Mouse (Mus musculus): ENCODE data around the gene Slc25a44. TPM values are rescaled to one million over a fixed set of nuclear protein-coding genes. Genes with fewer than 3 reads are reported as not detected.
"Not testable (repeated sequence)": the region's sequence is repeated elsewhere in the genome, so short reads cannot be mapped to it uniquely, and the experiment has no call there.

Gene Slc25a44
- total RNA-seq, 2 experiments from 2014 or later = 7.9 to 20.2 TPM

GRCm38 (mm10) chr3:88452246-88452645 is 27.3 kb upstream of the Slc25a44 start:
- no peak for ATAC-seq (replicated peaks; ENCODE audit: low FRiP score, poor library complexity, severe bottlenecking)

GRCm38 (mm10) chr3:88450379-88451131 is 25.6 kb upstream of the Slc25a44 start:
- no peak for ATAC-seq (replicated peaks; ENCODE audit: low FRiP score, poor library complexity, severe bottlenecking)

- ATAC-seq (replicated peaks; ENCODE audit: low FRiP score, poor library complexity, severe bottlenecking) = no peak
Observed at GRCm38 (mm10) chr3:88449395-88450023, 24.6 kb upstream of the Slc25a44 start.

- no peak for ATAC-seq (replicated peaks; ENCODE audit: low FRiP score, poor library complexity, severe bottlenecking)
Observed at GRCm38 (mm10) chr3:88448443-88448842, 23.5 kb upstream of the Slc25a44 start.

GRCm38 (mm10) chr3:88447676-88448183 is 22.8 kb upstream of the Slc25a44 start:
- ATAC-seq (replicated peaks; ENCODE audit: low FRiP score, poor library complexity, severe bottlenecking) = no peak

- ATAC-seq (replicated peaks; ENCODE audit: low FRiP score, poor library complexity, severe bottlenecking) = no peak
Observed at GRCm38 (mm10) chr3:88446471-88447123, 21.7 kb upstream of the Slc25a44 start.

- ATAC-seq (replicated peaks; ENCODE audit: low FRiP score, poor library complexity, severe bottlenecking) = no peak
Observed at GRCm38 (mm10) chr3:88442888-88443287, 17.9 kb upstream of the Slc25a44 start.

GRCm38 (mm10) chr3:88442488-88442887 is 17.5 kb upstream of the Slc25a44 start:
- no peak for ATAC-seq (replicated peaks; ENCODE audit: low FRiP score, poor library complexity, severe bottlenecking)

- no peak for ATAC-seq (replicated peaks; ENCODE audit: low FRiP score, poor library complexity, severe bottlenecking)
Observed at GRCm38 (mm10) chr3:88440500-88441381, 15.8 kb upstream of the Slc25a44 start.

GRCm38 (mm10) chr3:88439582-88439981 is 14.6 kb upstream of the Slc25a44 start:
- no peak for ATAC-seq (replicated peaks; ENCODE audit: low FRiP score, poor library complexity, severe bottlenecking)

GRCm38 (mm10) chr3:88437454-88437853 is 12.5 kb upstream of the Slc25a44 start:
- ATAC-seq (replicated peaks; ENCODE audit: low FRiP score, poor library complexity, severe bottlenecking) = no peak

GRCm38 (mm10) chr3:88436395-88437201 is 11.7 kb upstream of the Slc25a44 start:
- peak; percentile 64 for ATAC-seq (replicated peaks; ENCODE audit: low FRiP score, poor library complexity, severe bottlenecking)

- no peak for ATAC-seq (replicated peaks; ENCODE audit: low FRiP score, poor library complexity, severe bottlenecking)
Observed at GRCm38 (mm10) chr3:88435515-88435914, 10.6 kb upstream of the Slc25a44 start.

- ATAC-seq (replicated peaks; ENCODE audit: low FRiP score, poor library complexity, severe bottlenecking) = not testable (repeated sequence)
Observed at GRCm38 (mm10) chr3:88428639-88429038, 3.7 kb upstream of the Slc25a44 start.

- no peak for ATAC-seq (replicated peaks; ENCODE audit: low FRiP score, poor library complexity, severe bottlenecking)
Observed at GRCm38 (mm10) chr3:88427342-88427905, 2.5 kb upstream of the Slc25a44 start.

- ATAC-seq (replicated peaks; ENCODE audit: low FRiP score, poor library complexity, severe bottlenecking) = no peak
Observed at GRCm38 (mm10) chr3:88425708-88426420, 925 bp upstream of the Slc25a44 start.

GRCm38 (mm10) chr3:88425330-88425689 is 371 bp upstream of the Slc25a44 start:
- no peak for ATAC-seq (replicated peaks; ENCODE audit: low FRiP score, poor library complexity, severe bottlenecking)
